Mouse (Mus musculus) small intestine, adult 2 months (tissue): ENCODE data around the gene Fcf1. TPM values are rescaled to one million over a fixed set of nuclear protein-coding genes. Genes with fewer than 3 reads are reported as not detected.

Experiments used
- H3K27ac ChIP-seq: fragments of 200-500 bp; 2 replicates; pipeline ENCODE4 v1.5.1; 2012; ENCODE audit warnings: low read depth, low read length, control low read depth, inconsistent platforms; ENCODE audit not compliant: insufficient read depth
- H3K27me3 ChIP-seq: fragments of 200-500 bp; 2 replicates; pipeline ENCODE4 v1.6.1; 2012; ENCODE audit warnings: mild to moderate bottlenecking, moderate library complexity, low read length, inconsistent platforms; ENCODE audit not compliant: control insufficient read depth, insufficient read depth
- H3K36me3 ChIP-seq: fragments of 200-500 bp; 2 replicates; pipeline ENCODE4 v1.6.1; 2012; ENCODE audit warnings: mild to moderate bottlenecking, low read length, control low read depth, inconsistent platforms; ENCODE audit not compliant: control insufficient read depth, insufficient read depth
- H3K4me1 ChIP-seq: fragments of 200-500 bp; 2 replicates; pipeline ENCODE4 v1.6.1; 2012; ENCODE audit warnings: low read length, inconsistent platforms, mixed read lengths; ENCODE audit not compliant: control insufficient read depth, insufficient read depth, insufficient read length
- H3K4me3 ChIP-seq: fragments of 200-500 bp; 2 replicates; pipeline ENCODE4 v1.5.1; 2012; ENCODE audit warnings: low read depth, mild to moderate bottlenecking, control low read depth, inconsistent platforms, low read length, moderate library complexity
- CTCF ChIP-seq: fragments of 200-500 bp; IDR thresholded peaks from 2 replicates; pipeline ENCODE4 v1.5.1; 2012; ENCODE audit warnings: low read depth, mild to moderate bottlenecking, control low read depth, inconsistent platforms, low read length, moderate library complexity, mixed read lengths; ENCODE audit not compliant: insufficient replicate concordance, insufficient read length; ENCODE audit errors: extremely low read depth
- POLR2A ChIP-seq: fragments of 200-500 bp; IDR thresholded peaks from 2 replicates; pipeline ENCODE4 v1.6.1; 2012; ENCODE audit warnings: low read depth, mild to moderate bottlenecking, control low read depth, inconsistent platforms, low read length, moderate library complexity
- WGBS: fragments of 180-500 bp; shearing (Covaris S2); methylation state at CpG from one replicate; pipeline ENCODE4 v1.1.7; 2018; 5-methylcytosine and 5-hydroxymethylcytosine counted together
- polyA plus RNA-seq: library from polyadenylated mRNA; depleted of rRNA; stranded (reverse); fragments of >200 nt; gene quantifications from 2 replicates; pipeline ENCODE4 v1.2.3, GENCODE M21; 2012; rRNA removed

The Fcf1 gene
- polyA plus RNA-seq, 1 experiment = 27.6 TPM

DNA sequence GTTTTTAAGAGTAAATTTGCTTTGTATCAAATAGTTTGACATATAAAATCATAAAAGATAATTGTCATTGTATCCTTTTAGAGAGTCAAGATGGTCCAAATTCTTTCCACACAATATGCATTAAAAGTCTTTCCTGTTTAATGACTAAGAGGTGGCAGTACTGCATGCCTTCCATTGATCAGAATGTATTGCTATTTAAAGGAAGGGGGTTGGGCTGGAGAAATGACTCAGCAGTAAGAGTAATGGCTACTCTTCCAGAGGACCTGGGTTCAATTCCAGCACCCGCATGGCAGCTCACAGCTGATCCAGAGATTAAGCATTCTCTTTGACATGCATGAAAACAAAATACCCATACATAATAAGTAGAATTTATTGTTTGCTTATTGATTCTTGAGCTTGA lies 51.4 kb downstream of the Fcf1 start:
- WGBS = 100% methylated on average over 1 of the region's 1 CpGs
- H3K36me3 ChIP-seq = peaks cover 3% of the 10 kb centered on the region; the same call in 1 of the 2 replicates
- H3K4me1 ChIP-seq = no peaks in the 10 kb centered on the region
- no peak overlapping the region for H3K27ac ChIP-seq
- H3K4me3 ChIP-seq = no peak overlapping the region
- TF ChIP-seq POLR2A = no peak
- no peak for TF ChIP-seq CTCF
- no peaks in the 10 kb centered on the region for H3K27me3 ChIP-seq

DNA sequence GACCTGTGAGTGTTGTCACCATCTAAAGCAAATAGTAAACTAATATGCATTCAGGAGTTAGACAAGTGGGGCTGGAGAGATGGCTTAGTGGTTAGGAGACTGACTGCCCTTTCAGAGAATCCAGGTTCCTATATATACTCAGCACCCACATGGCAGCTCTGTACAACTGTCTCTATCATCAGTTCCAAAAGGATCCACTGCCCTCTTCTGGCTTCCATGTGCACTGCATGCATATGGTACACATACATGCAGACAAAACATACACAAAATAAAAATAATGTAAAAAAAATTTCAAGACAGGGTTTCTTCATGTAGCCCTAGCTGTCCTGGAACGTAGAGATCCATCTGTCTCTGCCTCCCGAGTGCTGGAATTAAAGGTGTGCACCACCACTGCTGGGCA lies 62.0 kb downstream of the Fcf1 start:
- H3K36me3 ChIP-seq = peaks cover 25% of the 10 kb centered on the region
- 96% methylated on average over 2 of the region's 2 CpGs for WGBS
- no peak overlapping the region for H3K27ac ChIP-seq
- H3K27me3 ChIP-seq = no peaks in the 10 kb centered on the region
- TF ChIP-seq POLR2A = no peak
- TF ChIP-seq CTCF = no peak
- no peak overlapping the region for H3K4me3 ChIP-seq
- no peaks in the 10 kb centered on the region for H3K4me1 ChIP-seq

Other genes starting within 250 kb of the Fcf1 start
- 32.5 and 89.0 TPM in 2 replicates for gene Npc2, start 197.7 kb upstream of the Fcf1 start, polyA plus RNA-seq
- 16.2 and 19.9 TPM in 2 replicates for gene Isca2, start 197.6 kb upstream of the Fcf1 start, polyA plus RNA-seq
- gene Ltbp2, start 94.4 kb upstream of the Fcf1 start, polyA plus RNA-seq = 6.1 and 8.1 TPM in 2 replicates
- gene Arel1, start within 50 bp of the Fcf1 start, polyA plus RNA-seq = 10.7 and 19.7 TPM in 2 replicates
- 7.3 and 11.9 TPM in 2 replicates for gene Ylpm1, start 25.4 kb downstream of the Fcf1 start, polyA plus RNA-seq
- gene Prox2, start 139.9 kb downstream of the Fcf1 start, polyA plus RNA-seq = 0.42 and 1.3 TPM in 2 replicates
- 74.2 and 125 TPM in 2 replicates for gene Dlst, start 139.9 kb downstream of the Fcf1 start, polyA plus RNA-seq
- 0.25 and 0.68 TPM in 2 replicates for gene Rps6kl1, start 180.4 kb downstream of the Fcf1 start, polyA plus RNA-seq
- 0.48 and 0.90 TPM in 2 replicates for gene Pgf, start 206.9 kb downstream of the Fcf1 start, polyA plus RNA-seq
- 58.8 and 103 TPM in 2 replicates for gene Eif2b2, start 248.6 kb downstream of the Fcf1 start, polyA plus RNA-seq